Mouse (Mus musculus): ENCODE measurements around the gene Tmem266.

- no peak for TF ChIP-seq CTCF (IDR thresholded peaks at IDR 0.05; ENCODE audit: borderline replicate concordance, insufficient read depth, low read depth, low read length)
- no peak for TF ChIP-seq POLR2A (IDR thresholded peaks at IDR 0.05; ENCODE audit: borderline replicate concordance, insufficient read depth, low read length)
These were observed at the start of gene Tmem266, which contains the start of gene Nrg4 for GRCm38 (mm10) chr9:55326515-55327233.

Data from cerebellum, adult 2 months (tissue).